In genomic region chr6:91200429-91201188, GRCm38 (mm10) we compare ENCODE assay signal across 9 mouse cellular contexts. TPM values are rescaled to one million over a fixed set of nuclear protein-coding genes. Genes with fewer than 3 reads are reported as not detected.
DNase-seq lines count a peak whose midpoint lies in the region; ATAC-seq lines count a peak whose summit lies in the region.
"Had no signal": no experiment of that assay in that cellular context is flagged by ENCODE, and none has a peak within 500 bp of the region (broad histone marks: within the 10 kb centered on the region; RNA-seq: fewer than 3 reads in every experiment).

No protein-coding gene starts in this region.

- no peak overlapping the region for H3K4me2 ChIP-seq in kidney, embryonic 15.5 days
- no peak overlapping the region for H3K4me2 ChIP-seq in embryonic facial prominence, embryonic 14.5 days (ENCODE audit: low read depth, low read length)
- H3K4me2 ChIP-seq in hindbrain, embryonic 13.5 days = no peak overlapping the region
- no peak overlapping the region for H3K4me2 ChIP-seq in limb, embryonic 11.5 days (ENCODE audit: low read depth, severe bottlenecking)

- H3K27ac ChIP-seq in kidney, embryonic 15.5 days = 0 out of 2 replicates have a peak overlapping the region, but pooled peaks have one; percentile 2
- H3K27ac ChIP-seq in embryonic facial prominence, embryonic 14.5 days (replicated peaks; ENCODE audit: low read depth, low read length) = peak overlapping the region; percentile 89
- peak overlapping the region; percentile 75 for H3K27ac ChIP-seq in hindbrain, embryonic 13.5 days
- H3K27ac ChIP-seq in limb, embryonic 11.5 days (replicated peaks; ENCODE audit: low read depth, low read length) = peak overlapping the region; percentile 94

- peaks cover 21% of the 10 kb centered on the region for H3K4me1 ChIP-seq in kidney, embryonic 15.5 days
- H3K4me1 ChIP-seq in embryonic facial prominence, embryonic 14.5 days (ENCODE audit: control insufficient read depth, insufficient read depth, low read length) = peaks cover 33% of the 10 kb centered on the region
- H3K4me1 ChIP-seq in hindbrain, embryonic 13.5 days (replicated peaks) = peaks cover 25% of the 10 kb centered on the region
- peaks cover 35% of the 10 kb centered on the region for H3K4me1 ChIP-seq in limb, embryonic 11.5 days (ENCODE audit: control insufficient read depth, insufficient read depth, low read length)

- ATAC-seq in kidney, embryonic 15.5 days (replicated peaks; ENCODE audit: low FRiP score) = 0 out of 2 replicates have a peak, but pooled peaks have one; percentile 26
- ATAC-seq in embryonic facial prominence, embryonic 14.5 days (ENCODE audit: low read depth) = peak; percentile 88
- peak; percentile 76 for ATAC-seq in hindbrain, embryonic 13.5 days (ENCODE audit: low FRiP score)
- peak; percentile 84 for ATAC-seq in limb, embryonic 11.5 days (ENCODE audit: insufficient number of reproducible peaks, low FRiP score, low TSS enrichment, low read depth)
- ATAC-seq in erythroid progenitor cell, adult 5-6 weeks (replicated peaks; ENCODE audit: low FRiP score, poor library complexity, severe bottlenecking) = no peak
- ATAC-seq in granulocyte monocyte progenitor cell, adult 5-6 weeks (replicated peaks; ENCODE audit: poor library complexity, severe bottlenecking) = no peak

- no peaks in the 10 kb centered on the region for H3K9me3 ChIP-seq in kidney, embryonic 15.5 days (replicated peaks)
- no peaks in the 10 kb centered on the region for H3K9me3 ChIP-seq in embryonic facial prominence, embryonic 14.5 days (ENCODE audit: control insufficient read depth, low read length)
- H3K9me3 ChIP-seq in hindbrain, embryonic 13.5 days = no peaks in the 10 kb centered on the region
- H3K9me3 ChIP-seq in limb, embryonic 11.5 days (ENCODE audit: control insufficient read depth, low read length) = no peaks in the 10 kb centered on the region

- no peaks in the 10 kb centered on the region; the same call in 1 of the 2 replicates for H3K27me3 ChIP-seq in kidney, embryonic 15.5 days
- H3K27me3 ChIP-seq in embryonic facial prominence, embryonic 14.5 days (replicated peaks; ENCODE audit: control insufficient read depth, insufficient read depth, low read length) = no peaks in the 10 kb centered on the region
- 0 out of 2 replicates have a peak, but pooled peaks cover 2% of the 10 kb centered on the region for H3K27me3 ChIP-seq in hindbrain, embryonic 13.5 days
- no peaks in the 10 kb centered on the region for H3K27me3 ChIP-seq in limb, embryonic 11.5 days (ENCODE audit: control insufficient read depth, insufficient read depth, low read length)

- no peak for DNase-seq in kidney, adult 11 months
- peak; percentile 94 for DNase-seq in embryonic facial prominence, embryonic 14.5 days (ENCODE audit: low spot score)
- DNase-seq in limb, embryonic 11.5 days (ENCODE audit: low spot score) = peak; percentile 86
- DNase-seq in right cerebral cortex, postnatal 25 days = peak; percentile 36

- no peak overlapping the region for H3K4me3 ChIP-seq in kidney, embryonic 15.5 days (replicated peaks)
- no peak overlapping the region for H3K4me3 ChIP-seq in embryonic facial prominence, embryonic 14.5 days (ENCODE audit: low read depth, low read length)
- H3K4me3 ChIP-seq in hindbrain, embryonic 13.5 days = no peak overlapping the region
- H3K4me3 ChIP-seq in limb, embryonic 11.5 days (ENCODE audit: low read depth, low read length) = no peak overlapping the region

- no peak overlapping the region for H3K9ac ChIP-seq in kidney, embryonic 15.5 days
- H3K9ac ChIP-seq in embryonic facial prominence, embryonic 14.5 days (ENCODE audit: low read depth, low read length) = no peak overlapping the region
- H3K9ac ChIP-seq in hindbrain, embryonic 13.5 days = peak overlapping the region; percentile 43; the same call in 1 of the 2 replicates
- peak overlapping the region; percentile 1; the same call in 1 of the 2 replicates for H3K9ac ChIP-seq in limb, embryonic 11.5 days (ENCODE audit: low read length)

- H3K36me3 ChIP-seq in kidney, embryonic 15.5 days = no peaks in the 10 kb centered on the region
- no peaks in the 10 kb centered on the region for H3K36me3 ChIP-seq in embryonic facial prominence, embryonic 14.5 days (ENCODE audit: control insufficient read depth, insufficient read depth, low read length)
- H3K36me3 ChIP-seq in hindbrain, embryonic 13.5 days = no peaks in the 10 kb centered on the region
- H3K36me3 ChIP-seq in limb, embryonic 11.5 days (ENCODE audit: control insufficient read depth, insufficient read depth, low read length) = no peaks in the 10 kb centered on the region

- WGBS in kidney, embryonic 15.5 days = 31% methylated on average over 8 of the region's 8 CpGs
- WGBS in embryonic facial prominence, embryonic 14.5 days = 20% methylated on average over 8 of the region's 8 CpGs
- WGBS in hindbrain, embryonic 13.5 days = 22% methylated on average over 8 of the region's 8 CpGs
- WGBS in limb, embryonic 11.5 days = 12% methylated on average over 8 of the region's 8 CpGs

RNA-seq across cellular contexts. Expression of gene Fbln2, which starts 11.6 kb away (rescaled TPM):
- polyA plus RNA-seq in kidney, embryonic 15.5 days (2015; fragmentation: Nextera tagmentation; extraction: Ambion mirVana) = 38.9 and 56.4 TPM in 2 replicates
- polyA plus RNA-seq in embryonic facial prominence, embryonic 14.5 days (2014; fragmentation: Nextera tagmentation; extraction: Ambion mirVana) = 202 and 230 TPM in 2 replicates
- 27.4 and 32.0 TPM in 2 replicates for polyA plus RNA-seq in hindbrain, embryonic 13.5 days (2015; fragmentation: Nextera tagmentation; extraction: Ambion mirVana)
- polyA plus RNA-seq in limb, embryonic 11.5 days (2014; fragmentation: Nextera tagmentation; extraction: Ambion mirVana) = 78.7 and 79.9 TPM in 2 replicates
- not detected in 2 replicates for total RNA-seq in erythroid progenitor cell, adult 5-6 weeks (2015; ENCODE audit: low replicate concordance)
- total RNA-seq in erythroid progenitor cell, adult 5-6 weeks (2017; ENCODE audit: low replicate concordance) = not detected in 2 replicates
- not detected in 2 replicates for total RNA-seq in granulocyte monocyte progenitor cell, adult 5-6 weeks (2014; fragmentation: Nextera tagmentation)
- total RNA-seq in granulocyte monocyte progenitor cell, adult 5-6 weeks (2017) = not detected in 2 replicates
- total RNA-seq: hematopoietic stem cell, adult 5-6 weeks had no signal

RNA-seq across cellular contexts. Expression of gene Hdac11, which starts 44.1 kb away (rescaled TPM):
- 13.2 and 14.3 TPM in 2 replicates for polyA plus RNA-seq in kidney, embryonic 15.5 days (2015; fragmentation: Nextera tagmentation; extraction: Ambion mirVana)
- polyA plus RNA-seq in embryonic facial prominence, embryonic 14.5 days (2014; fragmentation: Nextera tagmentation; extraction: Ambion mirVana) = 15.4 and 15.7 TPM in 2 replicates
- 33.6 and 34.2 TPM in 2 replicates for polyA plus RNA-seq in hindbrain, embryonic 13.5 days (2015; fragmentation: Nextera tagmentation; extraction: Ambion mirVana)
- 13.8 and 14.3 TPM in 2 replicates for polyA plus RNA-seq in limb, embryonic 11.5 days (2014; fragmentation: Nextera tagmentation; extraction: Ambion mirVana)
- 15.1 and 20.1 TPM in 2 replicates for total RNA-seq in erythroid progenitor cell, adult 5-6 weeks (2015; ENCODE audit: low replicate concordance)
- total RNA-seq in erythroid progenitor cell, adult 5-6 weeks (2017; ENCODE audit: low replicate concordance) = 7.7 and 13.8 TPM in 2 replicates
- total RNA-seq in granulocyte monocyte progenitor cell, adult 5-6 weeks (2014; fragmentation: Nextera tagmentation) = 0.32 and 2.5 TPM in 2 replicates
- total RNA-seq in granulocyte monocyte progenitor cell, adult 5-6 weeks (2017) = 0.43 and 1.5 TPM in 2 replicates

Comparison
In these comparisons a context has a peak if more than half of its experiments do, and no peak if none do; other contexts are left out.
1. ATAC-seq: peak in kidney, embryonic 15.5 days (single experiment), embryonic facial prominence, embryonic 14.5 days (single experiment), hindbrain, embryonic 13.5 days (single experiment) and limb, embryonic 11.5 days (single experiment); none in erythroid progenitor cell, adult 5-6 weeks (single experiment) and granulocyte monocyte progenitor cell, adult 5-6 weeks (single experiment).
2. H3K27ac ChIP-seq: peak in every context shown above with its lines; median percentile 94 in limb, embryonic 11.5 days; 89 in embryonic facial prominence, embryonic 14.5 days; 75 in hindbrain, embryonic 13.5 days; 2 in kidney, embryonic 15.5 days.
3. H3K9ac ChIP-seq: peak in hindbrain, embryonic 13.5 days (single experiment) and limb, embryonic 11.5 days (single experiment); none in kidney, embryonic 15.5 days (single experiment) and embryonic facial prominence, embryonic 14.5 days (single experiment).